Mouse (Mus musculus) kidney, postnatal 0 days (tissue): ENCODE data around the gene Btbd9. TPM values are rescaled to one million over a fixed set of nuclear protein-coding genes. Genes with fewer than 3 reads are reported as not detected.

Experiments used
- ATAC-seq: fragments of 200-750 bp; cut with Nextera tagmentation; replicated peaks from 2 replicates; pipeline ENCODE4 v1.8.0; 2017; ENCODE audit warnings: low read depth, moderate number of reproducible peaks, moderate TSS enrichment, moderate library complexity; ENCODE audit not compliant: low FRiP score
- DNase-seq: peaks from one replicate; pipeline ENCODE4 v3.0.0-alpha.2; 2016; ENCODE audit warnings: low spot score
- H3K27ac ChIP-seq: fragments of 300-500 bp; sonication (generic); 2 replicates; pipeline ENCODE4 v1.5.1; 2014; ENCODE audit warnings: mild to moderate bottlenecking
- H3K27me3 ChIP-seq: fragments of 300-500 bp; sonication (generic); 2 replicates; pipeline ENCODE4 v1.6.1; 2014; ENCODE audit warnings: low read length, mixed read lengths; ENCODE audit not compliant: insufficient read depth
- H3K36me3 ChIP-seq: fragments of 300-500 bp; sonication (generic); 2 replicates; pipeline ENCODE4 v1.6.1; 2014; ENCODE audit warnings: low read length, mixed read lengths; ENCODE audit not compliant: insufficient read depth
- H3K4me1 ChIP-seq: fragments of 300-500 bp; sonication (generic); replicated peaks from 2 replicates; pipeline ENCODE4 v1.6.1; 2014; ENCODE audit warnings: antibody characterized with exemption, low read length, mixed read lengths; ENCODE audit not compliant: insufficient read depth
- H3K4me2 ChIP-seq: fragments of 300-500 bp; sonication (generic); 2 replicates; pipeline ENCODE4 v1.6.1; 2014; ENCODE audit warnings: mild to moderate bottlenecking, low read length, moderate library complexity, mixed read lengths
- H3K4me3 ChIP-seq: fragments of 300-500 bp; sonication (generic); replicated peaks from 2 replicates; pipeline ENCODE4 v1.5.1; 2014; ENCODE audit warnings: low read depth, low read length
- H3K9ac ChIP-seq: fragments of 300-500 bp; sonication (generic); 2 replicates; pipeline ENCODE4 v1.6.1; 2014; ENCODE audit warnings: low read depth, low read length
- H3K9me3 ChIP-seq: fragments of 300-500 bp; sonication (generic); replicated peaks from 2 replicates; pipeline ENCODE4 v1.6.1; 2016; ENCODE audit warnings: low read length, inconsistent platforms, mixed read lengths
- CTCF ChIP-seq: IDR thresholded peaks from 2 replicates; pipeline ENCODE4 v1.5.1; 2016; ENCODE audit warnings: antibody characterized with exemption, low read depth, mild to moderate bottlenecking, moderate library complexity
- WGBS: fragments of 180-500 bp; shearing (Covaris S2); extraction: QIAGEN DNeasy Blood & Tissue Kit; methylation state at CpG from one replicate; pipeline ENCODE4 v1.1.7; 2014; 5-methylcytosine and 5-hydroxymethylcytosine counted together
- polyA plus RNA-seq: library from polyadenylated mRNA; unstranded; fragments of >200 nt; fragmentation: Nextera tagmentation; extraction: Ambion mirVana; gene quantifications from 2 replicates; pipeline ENCODE4 v1.2.1, GENCODE M21; 2015

Gene Btbd9
- polyA plus RNA-seq, 1 experiment from 2014 or later, result 41.1 TPM

DNA sequence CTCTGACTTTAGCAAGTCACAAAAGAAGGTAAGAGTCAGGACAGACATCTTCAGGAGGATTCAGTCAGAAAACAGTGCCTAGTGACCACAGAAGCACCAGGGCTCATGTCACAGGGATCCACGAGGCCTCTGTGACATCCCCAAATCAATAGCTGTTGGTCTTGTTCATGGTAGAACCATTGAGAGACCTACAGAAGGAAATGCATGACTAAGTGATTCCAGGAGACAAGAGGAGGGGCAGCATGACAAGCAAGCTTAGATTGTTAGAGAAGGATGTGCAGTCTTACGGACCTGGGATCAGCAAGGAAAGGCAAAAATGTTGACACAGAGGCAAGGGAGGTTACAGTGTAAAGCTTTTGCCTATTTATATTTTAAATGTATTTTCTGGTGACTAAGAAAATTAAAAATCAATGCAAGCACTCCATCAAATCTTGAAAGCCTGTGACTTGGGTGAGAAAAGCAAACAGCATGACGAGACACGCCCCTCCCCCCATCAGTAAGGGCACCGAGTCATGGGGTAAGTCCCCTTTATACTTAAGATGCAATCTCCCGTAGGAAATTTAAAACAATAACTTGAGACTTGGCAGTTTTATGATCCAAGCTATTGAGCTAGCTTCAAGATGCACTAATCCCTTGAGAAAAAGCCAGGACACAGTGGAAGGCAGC lies 315.5 kb downstream of the Btbd9 start:
- WGBS, result 39% methylated on average over 6 of the region's 6 CpGs
- no peak for TF ChIP-seq CTCF
- Histone ChIP-seq H3K4me1 (peaks cover 22% of the 10 kb centered on the region), H3K9me3 (no peaks in the 10 kb centered on the region), H3K4me3 (no peak overlapping the region), H3K27me3 (no peaks in the 10 kb centered on the region), H3K27ac (no peak overlapping the region), H3K4me2 (no peak overlapping the region), H3K9ac (no peak overlapping the region), H3K36me3 (no peaks in the 10 kb centered on the region)
- ATAC-seq, result no peak
- no peak for DNase-seq

DNA sequence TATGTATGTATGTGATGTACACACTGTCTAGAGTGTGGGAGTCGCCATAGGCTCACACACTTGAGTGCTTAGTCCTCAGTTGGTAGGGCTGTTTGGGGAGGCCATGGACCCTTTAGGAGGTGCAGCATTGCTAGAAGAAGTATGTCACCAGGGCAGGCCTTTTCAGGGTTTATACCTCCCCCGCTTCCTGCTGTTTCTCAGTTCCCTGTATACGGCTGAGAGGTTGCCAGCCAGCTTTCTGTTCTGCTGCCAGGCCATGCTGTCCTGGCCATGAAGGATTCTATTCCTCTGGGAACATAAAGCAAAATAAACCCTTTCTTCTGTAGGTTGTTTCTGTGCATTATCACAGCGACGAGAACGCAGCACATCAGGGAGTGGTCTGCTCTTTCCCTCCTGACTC lies 316.4 kb downstream of the Btbd9 start:
- DNase-seq (no peak), ATAC-seq (no peak)
- WGBS, result 77% methylated on average over 6 of the region's 6 CpGs
- Histone ChIP-seq H3K9ac (no peak overlapping the region), H3K4me1 (peaks cover 24% of the 10 kb centered on the region), H3K36me3 (no peaks in the 10 kb centered on the region), H3K4me2 (no peak overlapping the region), H3K4me3 (no peak overlapping the region), H3K9me3 (no peaks in the 10 kb centered on the region), H3K27me3 (no peaks in the 10 kb centered on the region), H3K27ac (no peak overlapping the region)
- no peak for TF ChIP-seq CTCF

DNA sequence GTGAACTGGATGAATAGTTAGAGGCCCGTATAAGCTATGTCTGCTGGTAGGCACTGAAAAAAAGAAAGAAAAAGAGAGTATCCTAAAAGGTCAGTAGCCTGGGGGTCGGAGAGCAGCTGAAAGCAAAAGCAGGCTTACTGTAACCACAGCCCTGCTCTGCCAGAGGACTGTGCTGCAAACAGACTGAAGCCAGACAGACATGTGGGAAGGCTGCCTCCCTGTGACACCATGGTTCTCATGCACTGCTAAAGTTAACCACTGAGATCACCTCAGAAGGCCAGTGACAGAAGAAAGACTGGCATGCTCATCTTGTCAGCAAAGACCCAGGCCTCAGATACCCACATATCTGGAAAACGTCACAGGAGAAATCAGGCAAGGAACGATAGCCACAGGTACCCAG lies 317.8 kb downstream of the Btbd9 start:
- Histone ChIP-seq H3K4me1 (peaks cover 24% of the 10 kb centered on the region), H3K4me3 (no peak overlapping the region), H3K4me2 (no peak overlapping the region), H3K36me3 (no peaks in the 10 kb centered on the region), H3K27me3 (no peaks in the 10 kb centered on the region), H3K9ac (no peak overlapping the region), H3K27ac (no peak overlapping the region), H3K9me3 (no peaks in the 10 kb centered on the region)
- 73% methylated on average over 4 of the region's 4 CpGs for WGBS
- DNase-seq (no peak), ATAC-seq (no peak)
- 0 out of 2 replicates have a peak, but pooled peaks have one; percentile 7 for TF ChIP-seq CTCF

DNA sequence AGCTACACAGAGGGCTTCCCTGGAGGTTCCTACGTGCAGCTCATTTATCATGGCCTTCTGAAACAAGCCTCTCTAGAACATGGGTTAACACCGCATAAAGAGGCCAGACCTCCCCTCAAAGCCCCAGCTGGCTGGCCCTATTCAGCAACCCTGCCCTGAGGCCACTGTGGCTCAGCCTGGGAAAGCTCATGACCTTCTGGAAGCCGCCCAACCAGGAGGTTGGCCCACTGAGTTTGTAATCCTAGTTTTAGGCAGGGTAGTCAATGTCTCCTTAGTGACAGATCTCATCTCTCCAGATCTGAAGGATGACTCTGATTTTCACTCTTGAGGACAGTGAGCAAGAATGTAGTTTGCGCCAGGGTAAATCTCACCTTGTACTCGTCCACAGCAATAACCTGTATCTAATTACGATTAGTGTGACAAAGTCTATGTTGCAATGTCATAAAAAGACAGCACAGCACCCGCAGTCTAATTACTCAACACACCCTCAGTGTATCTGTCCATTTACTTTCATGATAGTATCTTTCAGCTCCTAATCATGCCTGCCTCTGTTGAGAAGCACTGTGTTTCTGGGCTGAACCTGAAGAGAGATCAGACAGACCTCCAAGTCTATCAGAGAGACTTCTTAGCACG lies 320.2 kb downstream of the Btbd9 start:
- Histone ChIP-seq H3K27ac (no peak overlapping the region), H3K9me3 (no peaks in the 10 kb centered on the region), H3K4me2 (no peak overlapping the region), H3K9ac (no peak overlapping the region), H3K4me3 (no peak overlapping the region), H3K27me3 (no peaks in the 10 kb centered on the region), H3K36me3 (no peaks in the 10 kb centered on the region), H3K4me1 (peaks cover 12% of the 10 kb centered on the region; the same call in 1 of the 2 replicates)
- no peak for TF ChIP-seq CTCF
- 72% methylated on average over 8 of the region's 8 CpGs for WGBS
- no peak for ATAC-seq
- DNase-seq, result no peak

- Histone ChIP-seq H3K9me3 (no peaks in the 10 kb centered on the region), H3K4me1 (0 out of 2 replicates have a peak, but pooled peaks cover 4% of the 10 kb centered on the region), H3K27me3 (no peaks in the 10 kb centered on the region), H3K36me3 (no peaks in the 10 kb centered on the region), H3K4me2 (no peak overlapping the region), H3K4me3 (no peak overlapping the region), H3K9ac (no peak overlapping the region), H3K27ac (no peak overlapping the region)
- ATAC-seq (no peak), DNase-seq (peak; percentile 66)
- no peak for TF ChIP-seq CTCF
- WGBS, result 23% methylated on average over 7 of the region's 7 CpGs
Measured at GRCm38 (mm10) chr17:30253924-30254323, 322.4 kb downstream of the Btbd9 start.

- no peaks in the 10 kb centered on the region for H3K27me3 ChIP-seq
- no peak overlapping the region for H3K4me2 ChIP-seq
- no peaks in the 10 kb centered on the region for H3K36me3 ChIP-seq
- 0 out of 2 replicates have a peak, but pooled peaks cover 4% of the 10 kb centered on the region for H3K4me1 ChIP-seq
- no peaks in the 10 kb centered on the region for H3K9me3 ChIP-seq
- no peak overlapping the region for H3K27ac ChIP-seq
- no peak for TF ChIP-seq CTCF
- 32% methylated on average over 5 of the region's 5 CpGs for WGBS
- 0 out of 2 replicates have a peak, but pooled peaks have one; percentile 49 for ATAC-seq
- no peak overlapping the region for H3K4me3 ChIP-seq
- peak; percentile 69 for DNase-seq
- H3K9ac ChIP-seq, result no peak overlapping the region
Measured at GRCm38 (mm10) chr17:30253028-30253427, 323.3 kb downstream of the Btbd9 start.
